Mouse (Mus musculus) limb, embryonic 15.5 days (tissue): ENCODE results near the gene N4bp2. TPM values are rescaled to one million over a fixed set of nuclear protein-coding genes. Genes with fewer than 3 reads are reported as not detected.

Source experiments
- ATAC-seq: fragments of 200-750 bp; cut with Nextera tagmentation; 2 replicates; pipeline ENCODE4 v1.8.0; 2017; ENCODE audit warnings: low read depth, moderate TSS enrichment; ENCODE audit not compliant: insufficient number of reproducible peaks, low FRiP score, low TSS enrichment
- H3K27ac ChIP-seq: fragments of 300-500 bp; sonication (generic); 2 replicates; pipeline ENCODE4 v1.5.1; 2015; ENCODE audit warnings: moderate library complexity, mild to moderate bottlenecking, inconsistent platforms
- H3K27me3 ChIP-seq: fragments of 300-500 bp; sonication (generic); 2 replicates; pipeline ENCODE4 v1.6.1; 2015; ENCODE audit warnings: inconsistent platforms
- H3K36me3 ChIP-seq: fragments of 300-500 bp; sonication (generic); 2 replicates; pipeline ENCODE4 v1.6.1; 2015; ENCODE audit warnings: inconsistent platforms
- H3K4me1 ChIP-seq: fragments of 300-500 bp; sonication (generic); 2 replicates; pipeline ENCODE4 v1.6.1; 2015; ENCODE audit warnings: inconsistent platforms
- H3K4me2 ChIP-seq: fragments of 300-500 bp; sonication (generic); 2 replicates; pipeline ENCODE4 v1.6.1; 2015; ENCODE audit warnings: mild to moderate bottlenecking, inconsistent platforms
- H3K4me3 ChIP-seq: fragments of 300-500 bp; sonication (generic); 2 replicates; pipeline ENCODE4 v1.5.1; 2015; ENCODE audit warnings: mild to moderate bottlenecking, inconsistent platforms
- H3K9ac ChIP-seq: fragments of 300-500 bp; sonication (generic); 2 replicates; pipeline ENCODE4 v1.6.1; 2015; ENCODE audit warnings: inconsistent platforms
- H3K9me3 ChIP-seq: fragments of 300-500 bp; sonication (generic); 2 replicates; pipeline ENCODE4 v1.6.1; 2016; ENCODE audit warnings: inconsistent platforms
- WGBS: fragments of 180-500 bp; shearing (Covaris S2); methylation state at CpG from one replicate; pipeline ENCODE4 v1.1.7; 2015; 5-methylcytosine and 5-hydroxymethylcytosine counted together
- polyA plus RNA-seq: library from polyadenylated mRNA; unstranded; fragments of >200 nt; fragmentation: Nextera tagmentation; extraction: Ambion mirVana; gene quantifications from 2 replicates; pipeline ENCODE4 v1.2.1, GENCODE M21; 2015

The N4bp2 gene
- polyA plus RNA-seq, 1 experiment from 2014 or later: 23.0 TPM

GRCm38 (mm10) chr5:65859396-65859795 lies 96.1 kb downstream of the N4bp2 start:
- H3K4me1 ChIP-seq: peaks cover 4% of the 10 kb centered on the region; the same call in 1 of the 2 replicates
- no peak for ATAC-seq
- H3K9me3 ChIP-seq: no peaks in the 10 kb centered on the region
- no peaks in the 10 kb centered on the region for H3K36me3 ChIP-seq
- no peak overlapping the region for H3K27ac ChIP-seq
- no peaks in the 10 kb centered on the region for H3K27me3 ChIP-seq
- no peak overlapping the region for H3K9ac ChIP-seq
- WGBS: 30% methylated on average over 6 of the region's 6 CpGs
- H3K4me3 ChIP-seq: no peak overlapping the region
- no peak overlapping the region for H3K4me2 ChIP-seq

- no peaks in the 10 kb centered on the region for H3K36me3 ChIP-seq
- no peaks in the 10 kb centered on the region for H3K9me3 ChIP-seq
- WGBS: 78% methylated on average over 12 of the region's 12 CpGs
- no peak overlapping the region for H3K27ac ChIP-seq
- H3K4me3 ChIP-seq: no peak overlapping the region
- no peak overlapping the region for H3K4me2 ChIP-seq
- ATAC-seq: no peak
- H3K4me1 ChIP-seq: peaks cover 4% of the 10 kb centered on the region; the same call in 1 of the 2 replicates
- H3K9ac ChIP-seq: no peak overlapping the region
- no peaks in the 10 kb centered on the region for H3K27me3 ChIP-seq
Measured at GRCm38 (mm10) chr5:65860281-65861000, 97.1 kb downstream of the N4bp2 start.

DNA sequence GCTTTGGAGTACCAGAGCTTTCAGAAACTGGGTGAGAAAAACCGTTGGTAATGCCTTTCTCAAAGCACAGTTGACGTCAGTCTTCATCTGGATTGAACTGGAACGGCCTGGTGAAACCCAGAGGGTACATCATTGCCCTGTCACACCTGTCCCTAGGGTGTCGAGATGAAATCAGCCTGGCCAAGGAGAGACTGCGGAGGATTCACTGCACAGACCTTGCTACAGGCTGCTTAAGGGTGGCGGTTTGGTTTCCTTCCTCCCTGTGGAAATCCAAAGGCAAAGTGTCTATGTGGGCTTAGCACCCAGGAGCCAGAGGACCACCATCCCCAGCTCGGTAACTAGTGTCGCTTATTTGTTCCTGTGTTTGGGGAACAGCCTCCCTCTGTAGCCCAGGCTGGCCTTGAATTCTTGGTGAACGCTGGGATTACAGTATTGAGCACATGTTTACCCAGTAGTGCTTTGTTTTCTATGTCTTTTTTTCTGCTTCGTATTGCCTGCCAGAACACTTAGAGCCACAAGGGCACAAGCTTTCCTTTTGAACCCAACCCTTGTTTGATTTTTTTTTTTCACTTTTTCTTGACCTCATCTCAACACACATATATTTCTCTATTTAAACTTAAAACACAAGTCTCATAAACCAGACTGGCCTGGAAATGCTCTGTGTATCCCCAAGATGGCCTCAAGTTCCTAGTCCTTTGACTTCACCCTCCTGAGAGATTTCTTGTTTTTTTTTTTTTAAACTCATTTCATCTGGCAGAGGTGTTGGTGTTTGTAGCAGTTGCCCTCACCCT lies 98.0 kb downstream of the N4bp2 start, which contains the start of gene Rhoh:
Gene Rhoh, plus strand, starts transcription at position 60 of the 791 bp plus-strand sequence.
- H3K4me3 ChIP-seq: no peak within 1 kb of the TSS
- no peak within 1 kb of the TSS for H3K4me2 ChIP-seq
- H3K9ac ChIP-seq: no peak within 1 kb of the TSS
- H3K27ac ChIP-seq: no peak within 1 kb of the TSS
- no peaks in the 10 kb centered on the region for H3K27me3 ChIP-seq
- 80% methylated on average over 10 of the region's 10 CpGs for WGBS
- H3K4me1 ChIP-seq: peaks cover 4% of the 10 kb centered on the region; the same call in 1 of the 2 replicates
- H3K9me3 ChIP-seq: no peaks in the 10 kb centered on the region
- ATAC-seq: no peak
- H3K36me3 ChIP-seq: no peaks in the 10 kb centered on the region

DNA sequence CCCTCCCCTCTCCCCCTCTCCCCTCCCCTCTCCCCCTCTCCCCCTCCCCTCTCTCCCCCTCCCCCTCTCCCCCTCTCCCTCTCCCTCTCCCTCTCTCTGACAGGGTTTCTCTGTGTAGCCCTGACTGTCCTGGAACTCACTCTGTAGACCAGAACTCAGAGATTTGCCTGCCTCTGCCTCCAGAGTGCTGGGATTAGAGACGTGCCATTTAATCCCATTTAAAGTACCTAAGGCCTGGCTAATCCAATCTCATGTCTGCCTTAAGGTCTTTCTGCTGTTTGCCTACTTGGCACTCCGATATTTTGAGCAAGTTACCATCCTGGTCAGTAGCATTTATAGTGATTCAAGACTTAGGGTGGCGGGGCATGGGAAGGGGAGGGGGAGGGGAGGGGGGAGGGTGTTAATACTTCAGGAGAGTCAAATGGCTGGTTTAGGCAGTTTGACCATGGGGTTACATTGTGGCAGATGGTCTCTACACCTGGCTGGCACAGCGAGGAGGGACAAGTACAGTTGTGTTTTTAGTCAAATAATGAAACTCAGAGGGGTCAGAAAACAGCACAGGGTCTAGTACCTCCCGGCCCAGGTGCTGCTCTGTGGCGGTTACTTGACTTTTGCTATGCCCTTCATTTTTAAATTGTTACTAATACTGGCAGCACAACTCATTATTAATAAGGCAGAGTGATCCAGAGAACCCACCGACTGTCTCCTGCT lies 99.1 kb downstream of the N4bp2 start:
- no peak overlapping the region for H3K4me2 ChIP-seq
- no peak overlapping the region for H3K9ac ChIP-seq
- H3K27ac ChIP-seq: no peak overlapping the region
- H3K9me3 ChIP-seq: no peaks in the 10 kb centered on the region
- WGBS: 86% methylated on average over 7 of the region's 7 CpGs
- no peaks in the 10 kb centered on the region for H3K36me3 ChIP-seq
- no peaks in the 10 kb centered on the region for H3K27me3 ChIP-seq
- ATAC-seq: no peak
- H3K4me3 ChIP-seq: no peak overlapping the region
- peaks cover 4% of the 10 kb centered on the region; the same call in 1 of the 2 replicates for H3K4me1 ChIP-seq

DNA sequence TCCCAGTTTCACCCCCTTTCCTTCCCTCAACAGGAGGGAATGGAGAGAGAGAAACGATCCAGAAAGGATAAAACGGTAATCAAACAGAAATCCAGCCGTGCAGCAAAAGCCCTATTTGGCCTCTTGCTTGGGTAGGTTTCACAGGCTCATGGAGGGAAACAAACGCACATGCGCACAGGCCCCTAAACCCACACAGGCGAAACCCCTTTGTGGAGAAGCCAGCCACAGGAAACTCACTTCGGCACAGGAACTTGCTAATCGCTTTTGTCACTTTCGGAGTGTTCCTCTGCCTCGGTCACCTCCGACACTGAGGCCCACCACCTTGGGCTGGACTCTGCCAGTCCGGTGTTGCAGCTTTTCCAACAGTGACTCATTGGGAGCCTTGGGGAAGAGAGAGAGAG lies 100.0 kb downstream of the N4bp2 start:
- Histone ChIP-seq H3K27me3 (no peaks in the 10 kb centered on the region), H3K4me2 (no peak overlapping the region), H3K27ac (no peak overlapping the region), H3K4me1 (peaks cover 4% of the 10 kb centered on the region; the same call in 1 of the 2 replicates), H3K9ac (no peak overlapping the region), H3K4me3 (no peak overlapping the region), H3K36me3 (no peaks in the 10 kb centered on the region), H3K9me3 (no peaks in the 10 kb centered on the region)
- WGBS: 76% methylated on average over 12 of the region's 12 CpGs
- no peak for ATAC-seq

DNA sequence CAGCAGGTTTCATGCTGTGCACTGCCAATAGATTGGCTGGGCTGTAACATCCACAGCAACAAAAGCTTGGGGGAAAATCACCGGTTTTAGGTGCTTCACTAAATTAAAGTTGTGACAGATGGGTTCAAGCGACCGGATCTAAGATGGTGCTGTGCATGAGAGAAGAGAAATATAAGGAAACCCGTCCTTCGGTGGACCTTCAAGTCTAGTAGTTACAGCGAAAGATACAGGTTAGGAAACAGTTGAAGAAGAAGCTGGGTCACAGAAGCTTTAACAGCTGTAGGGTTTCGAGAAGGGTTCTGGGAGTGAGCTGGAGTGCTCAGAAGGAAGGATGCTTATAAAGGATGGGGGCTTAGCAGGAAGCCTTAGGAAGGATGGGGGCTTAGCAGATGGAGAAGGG lies 101.2 kb downstream of the N4bp2 start:
- H3K27me3 ChIP-seq: no peaks in the 10 kb centered on the region
- no peak overlapping the region for H3K27ac ChIP-seq
- no peak overlapping the region for H3K9ac ChIP-seq
- no peak overlapping the region for H3K4me2 ChIP-seq
- H3K4me1 ChIP-seq: no peaks in the 10 kb centered on the region
- no peak overlapping the region for H3K4me3 ChIP-seq
- no peaks in the 10 kb centered on the region for H3K36me3 ChIP-seq
- 87% methylated on average over 7 of the region's 7 CpGs for WGBS
- no peaks in the 10 kb centered on the region for H3K9me3 ChIP-seq
- ATAC-seq: no peak

GRCm38 (mm10) chr5:65864946-65865345 lies 101.6 kb downstream of the N4bp2 start:
- Histone ChIP-seq H3K9me3 (no peaks in the 10 kb centered on the region), H3K27ac (no peak overlapping the region), H3K4me2 (no peak overlapping the region), H3K9ac (no peak overlapping the region), H3K27me3 (no peaks in the 10 kb centered on the region), H3K4me3 (no peak overlapping the region), H3K36me3 (no peaks in the 10 kb centered on the region), H3K4me1 (no peaks in the 10 kb centered on the region)
- no peak for ATAC-seq
- WGBS: 79% methylated on average over 3 of the region's 3 CpGs

- H3K9ac ChIP-seq: no peak overlapping the region
Measured at GRCm38 (mm10) chr5:65866591-65866990, 103.3 kb downstream of the N4bp2 start.

DNA sequence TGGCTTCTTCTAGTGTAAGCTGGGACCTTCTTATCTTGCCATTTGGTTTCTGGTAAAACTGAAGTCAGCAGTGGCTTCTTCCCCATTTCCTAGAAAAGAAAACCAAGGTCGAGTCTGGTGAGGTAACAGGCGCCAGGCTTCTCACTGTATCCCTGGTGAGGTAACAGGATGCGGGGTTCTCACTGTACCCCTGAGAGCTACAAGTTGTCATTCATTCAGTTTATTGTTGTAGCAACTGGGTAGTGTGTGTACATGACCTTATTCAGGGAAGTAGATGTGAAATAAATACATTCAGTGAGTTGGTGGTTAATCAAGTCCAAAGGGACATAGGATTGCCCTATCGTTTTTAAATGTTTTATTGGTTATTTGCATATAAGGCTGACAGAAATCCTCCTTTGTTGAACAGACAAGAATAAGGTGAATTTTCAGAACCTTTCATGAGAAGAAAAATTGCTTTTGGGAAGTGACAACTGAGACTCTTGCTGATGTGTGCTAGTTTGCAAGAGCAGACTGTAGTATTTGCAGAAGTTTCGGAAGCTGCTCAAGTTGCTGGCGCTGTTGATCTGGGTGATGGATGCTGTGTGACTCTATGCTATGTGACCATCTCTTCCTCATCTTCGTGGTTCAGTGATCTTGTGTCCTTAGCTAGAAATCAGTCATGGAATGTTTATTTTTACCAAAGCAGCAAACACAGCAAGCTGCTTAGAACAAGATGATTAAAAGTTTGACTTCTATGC lies 104.2 kb downstream of the N4bp2 start:
- no peaks in the 10 kb centered on the region for H3K4me1 ChIP-seq
- 81% methylated on average over 7 of the region's 7 CpGs for WGBS
- H3K4me3 ChIP-seq: no peak overlapping the region
- no peak overlapping the region for H3K9ac ChIP-seq
- no peaks in the 10 kb centered on the region for H3K36me3 ChIP-seq
- no peak overlapping the region for H3K4me2 ChIP-seq
- H3K27ac ChIP-seq: no peak overlapping the region
- no peaks in the 10 kb centered on the region for H3K27me3 ChIP-seq
- ATAC-seq: no peak
- no peaks in the 10 kb centered on the region for H3K9me3 ChIP-seq

More at GRCm38 (mm10) chr5:65866591-65866990, 103.3 kb downstream of the N4bp2 start:
- Histone ChIP-seq H3K4me3 (no peak overlapping the region), H3K4me1 (no peaks in the 10 kb centered on the region), H3K9me3 (no peaks in the 10 kb centered on the region), H3K27ac (no peak overlapping the region), H3K36me3 (no peaks in the 10 kb centered on the region), H3K27me3 (no peaks in the 10 kb centered on the region), H3K4me2 (no peak overlapping the region)
- WGBS: 87% methylated on average over 6 of the region's 6 CpGs
- no peak for ATAC-seq

GRCm38 (mm10) chr5:65868419-65868818 lies 105.1 kb downstream of the N4bp2 start:
- H3K9ac ChIP-seq: no peak overlapping the region
- H3K4me3 ChIP-seq: no peak overlapping the region
- 61% methylated on average over 3 of the region's 3 CpGs for WGBS
- no peak overlapping the region for H3K4me2 ChIP-seq
- H3K27ac ChIP-seq: no peak overlapping the region
- H3K36me3 ChIP-seq: no peaks in the 10 kb centered on the region
- ATAC-seq: no peak
- H3K9me3 ChIP-seq: no peaks in the 10 kb centered on the region
- no peaks in the 10 kb centered on the region for H3K27me3 ChIP-seq
- H3K4me1 ChIP-seq: no peaks in the 10 kb centered on the region

- H3K4me1 ChIP-seq: no peaks in the 10 kb centered on the region
- no peaks in the 10 kb centered on the region for H3K9me3 ChIP-seq
- H3K27me3 ChIP-seq: no peaks in the 10 kb centered on the region
- no peak for ATAC-seq
- H3K4me3 ChIP-seq: no peak overlapping the region
- no peaks in the 10 kb centered on the region for H3K36me3 ChIP-seq
- H3K4me2 ChIP-seq: no peak overlapping the region
- 83% methylated on average over 4 of the region's 4 CpGs for WGBS
- H3K27ac ChIP-seq: no peak overlapping the region
- H3K9ac ChIP-seq: no peak overlapping the region
Measured at GRCm38 (mm10) chr5:65869660-65870059, 106.3 kb downstream of the N4bp2 start.
